Mouse (Mus musculus) A20 (cell line): Measurements from ENCODE around the gene Vmn1r100.
"Not testable (repeated sequence)": the region's sequence is repeated elsewhere in the genome, so short reads cannot be mapped to it uniquely, and the experiment has no call there.

Experiments used
- DNase-seq: peaks from one replicate; pipeline ENCODE4 v3.0.0-alpha.2; 2011; ENCODE audit warnings: low read depth, low spot score

Vmn1r100 gene

DNA sequence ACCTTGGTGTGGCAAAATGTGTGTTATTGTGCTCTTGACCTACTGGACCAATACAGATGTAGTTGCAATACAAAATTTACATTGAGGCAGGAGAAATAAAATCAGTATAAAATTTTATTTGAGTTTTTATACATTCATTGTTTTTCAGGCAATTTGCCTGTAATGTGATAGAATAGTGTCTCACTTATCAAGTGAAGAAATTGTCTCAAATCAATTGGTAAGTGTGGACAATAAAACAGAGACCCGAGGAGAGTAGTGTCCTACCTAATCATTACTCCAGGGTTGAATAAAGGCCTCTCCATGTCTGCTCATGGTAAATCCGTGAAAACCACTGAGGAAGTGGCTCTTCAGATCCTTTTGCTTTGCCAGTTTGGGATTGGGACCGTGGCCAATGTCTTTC is at the start of gene Vmn1r100:
Vmn1r100 (plus strand) TSS at position 301 of the 400 bp plus-strand sequence.
- DNase-seq: not testable (repeated sequence)

DNA sequence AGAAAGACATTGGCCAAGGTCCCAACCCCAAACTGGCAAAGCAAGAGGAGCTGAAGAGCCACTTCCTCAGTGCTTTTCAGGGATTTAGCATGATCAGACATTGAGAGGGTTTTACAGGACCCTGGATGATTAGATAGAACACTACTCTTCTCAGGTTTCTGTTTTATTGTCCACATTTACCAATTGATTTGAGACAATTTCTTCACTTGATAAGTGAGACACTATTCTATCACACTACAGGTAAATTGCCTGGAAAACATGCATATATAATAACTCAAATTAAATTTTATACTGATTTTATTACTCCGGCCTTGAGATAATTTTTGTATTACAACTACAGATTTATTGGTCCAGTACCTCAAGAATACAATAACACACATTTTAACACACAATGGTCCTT is 42.4 kb upstream of the Vmn1r100 start, which contains the start of gene Gm5728:
Gm5728 (minus strand) TSS at position 101 of the 400 bp plus-strand sequence.
- not testable (repeated sequence) for DNase-seq

DNA sequence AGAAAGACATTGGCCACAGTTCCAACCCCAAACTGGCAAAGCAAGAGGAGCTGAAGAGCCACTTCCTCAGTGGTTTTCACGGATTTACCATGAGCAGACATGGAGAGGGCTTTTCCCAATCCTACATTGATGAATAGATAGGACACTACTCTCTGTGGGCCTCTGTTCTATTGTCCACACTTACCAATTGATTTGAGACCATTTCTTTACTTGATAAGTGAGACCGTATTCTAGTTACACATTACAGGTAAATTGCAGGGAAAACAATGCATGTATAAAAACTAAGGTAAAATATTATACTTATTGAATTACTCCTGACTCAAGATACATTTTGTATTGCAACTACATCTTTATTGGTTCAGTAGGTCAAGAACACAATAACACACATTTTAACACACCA is 24.8 kb downstream of the Vmn1r100 start, which contains the start of gene Vmn1r101:
Vmn1r101 (minus strand) TSS at position 101 of the 400 bp plus-strand sequence.
- DNase-seq: not testable (repeated sequence)
